Mouse (Mus musculus): ENCODE data around the gene Prkce. TPM values are rescaled to one million over a fixed set of nuclear protein-coding genes. Genes with fewer than 3 reads are reported as not detected.

The Prkce gene
- polyA plus RNA-seq, 1 experiment from 2014 or later, result 2.0 TPM

- Histone ChIP-seq H3K9me3 (ENCODE audit: low read length) (no peaks in the 10 kb centered on the region), H3K36me3 (replicated peaks; ENCODE audit: insufficient read depth, low read length) (no peaks in the 10 kb centered on the region), H3K4me1 (ENCODE audit: insufficient read depth) (peaks cover 5% of the 10 kb centered on the region; the same call in 1 of the 2 replicates), H3K27me3 (ENCODE audit: insufficient read depth, low read length) (no peaks in the 10 kb centered on the region), H3K4me3 (ENCODE audit: low read depth, low read length) (no peak overlapping the region), H3K9ac (replicated peaks) (no peak overlapping the region), H3K4me2 (ENCODE audit: low read depth, low read length) (no peak overlapping the region), H3K27ac (ENCODE audit: low read depth) (peak overlapping the region; percentile 39; the same call in 1 of the 2 replicates)
- no peak for ATAC-seq
- TF ChIP-seq EP300 (IDR thresholded peaks at IDR 0.05; ENCODE audit: low read depth), result no peak
- no peak for TF ChIP-seq CTCF (IDR thresholded peaks at IDR 0.05; ENCODE audit: low read depth)
- 32% methylated on average over 8 of the region's 8 CpGs for WGBS (ENCODE audit: insufficient replicate concordance)
- no peak for DNase-seq
These were observed 176.4 kb downstream of the Prkce start for GRCm38 (mm10) chr17:86344032-86344431.

DNA sequence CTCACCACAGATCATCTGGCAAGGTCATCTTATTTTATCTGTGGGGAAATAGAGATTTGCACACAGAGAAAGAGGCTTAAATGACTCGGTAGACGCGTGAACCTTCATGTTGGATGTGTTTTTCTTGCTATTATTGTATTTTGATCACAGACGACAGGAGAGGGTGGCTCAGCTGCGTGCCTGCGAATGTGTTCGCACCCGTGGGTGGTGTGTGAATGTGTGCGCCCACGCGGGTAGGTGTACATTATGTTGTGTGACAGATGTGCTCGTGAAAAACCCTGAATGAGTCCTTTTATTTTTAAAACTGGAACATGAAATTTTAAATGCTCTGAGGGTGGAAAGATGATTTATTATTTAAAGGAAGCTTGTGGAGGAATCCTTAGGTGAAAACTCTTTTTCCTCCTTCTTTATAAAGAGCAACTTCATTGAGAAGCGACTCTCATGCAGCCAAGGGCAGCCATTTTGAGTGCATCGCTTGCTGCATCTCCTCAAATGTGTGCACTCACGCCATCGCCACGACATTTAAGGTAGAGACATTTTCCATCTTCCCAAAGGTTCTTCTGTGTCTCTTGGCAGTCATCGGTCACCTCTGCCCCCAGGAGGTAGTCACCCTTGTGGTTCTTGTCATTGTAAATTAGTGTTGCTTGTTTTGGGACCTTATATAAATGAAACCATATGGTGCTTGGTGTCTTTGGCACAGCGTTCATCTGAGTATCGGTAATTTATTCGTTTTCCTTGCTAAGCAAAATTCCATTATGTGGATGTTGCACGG, 177.8 kb downstream of the Prkce start:
- no peak for DNase-seq
- H3K4me1 ChIP-seq (ENCODE audit: insufficient read depth), result peaks cover 5% of the 10 kb centered on the region; the same call in 1 of the 2 replicates
- no peak overlapping the region for H3K4me2 ChIP-seq (ENCODE audit: low read depth, low read length)
- WGBS (ENCODE audit: insufficient replicate concordance), result 89% methylated on average over 22 of the region's 22 CpGs
- no peak for ATAC-seq
- H3K9ac ChIP-seq (replicated peaks), result no peak overlapping the region
- no peaks in the 10 kb centered on the region for H3K27me3 ChIP-seq (ENCODE audit: insufficient read depth, low read length)
- no peaks in the 10 kb centered on the region for H3K9me3 ChIP-seq (ENCODE audit: low read length)
- no peaks in the 10 kb centered on the region for H3K36me3 ChIP-seq (replicated peaks; ENCODE audit: insufficient read depth, low read length)
- no peak overlapping the region for H3K4me3 ChIP-seq (ENCODE audit: low read depth, low read length)
- H3K27ac ChIP-seq (ENCODE audit: low read depth), result no peak overlapping the region
- no peak for TF ChIP-seq EP300 (IDR thresholded peaks at IDR 0.05; ENCODE audit: low read depth)
- no peak for TF ChIP-seq CTCF (IDR thresholded peaks at IDR 0.05; ENCODE audit: low read depth)

DNA sequence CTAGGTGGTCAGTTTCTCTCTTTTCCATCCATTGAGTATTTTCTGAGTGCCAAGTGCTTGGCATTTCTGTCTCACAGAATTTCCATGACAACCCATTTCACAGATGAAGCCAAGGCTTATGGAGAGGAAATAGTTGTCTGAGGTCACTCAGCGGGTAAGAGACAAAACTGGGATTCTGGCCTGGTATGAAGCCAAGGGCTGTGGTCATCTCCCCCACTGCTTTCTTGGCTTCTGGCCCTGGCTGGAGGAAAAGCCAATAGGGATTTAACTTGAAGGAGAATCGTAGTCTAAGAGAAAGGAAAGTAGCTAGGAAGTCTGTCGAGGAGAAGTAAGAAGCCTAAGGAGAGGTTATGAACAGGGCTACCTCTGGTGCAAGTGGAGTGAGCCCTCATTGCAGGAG, 182.7 kb downstream of the Prkce start:
- no peak overlapping the region for H3K4me3 ChIP-seq (ENCODE audit: low read depth, low read length)
- H3K4me2 ChIP-seq (ENCODE audit: low read depth, low read length), result no peak overlapping the region
- ATAC-seq, result no peak
- no peak overlapping the region for H3K9ac ChIP-seq (replicated peaks)
- no peaks in the 10 kb centered on the region for H3K36me3 ChIP-seq (replicated peaks; ENCODE audit: insufficient read depth, low read length)
- no peak overlapping the region for H3K27ac ChIP-seq (ENCODE audit: low read depth)
- no peaks in the 10 kb centered on the region for H3K9me3 ChIP-seq (ENCODE audit: low read length)
- TF ChIP-seq CTCF (IDR thresholded peaks at IDR 0.05; ENCODE audit: low read depth), result no peak
- TF ChIP-seq EP300 (IDR thresholded peaks at IDR 0.05; ENCODE audit: low read depth), result no peak
- WGBS (ENCODE audit: insufficient replicate concordance), result 70% methylated on average over 3 of the region's 3 CpGs
- H3K4me1 ChIP-seq (ENCODE audit: insufficient read depth), result peaks cover 3% of the 10 kb centered on the region; the same call in 1 of the 2 replicates
- H3K27me3 ChIP-seq (ENCODE audit: insufficient read depth, low read length), result no peaks in the 10 kb centered on the region
- no peak for DNase-seq

DNA sequence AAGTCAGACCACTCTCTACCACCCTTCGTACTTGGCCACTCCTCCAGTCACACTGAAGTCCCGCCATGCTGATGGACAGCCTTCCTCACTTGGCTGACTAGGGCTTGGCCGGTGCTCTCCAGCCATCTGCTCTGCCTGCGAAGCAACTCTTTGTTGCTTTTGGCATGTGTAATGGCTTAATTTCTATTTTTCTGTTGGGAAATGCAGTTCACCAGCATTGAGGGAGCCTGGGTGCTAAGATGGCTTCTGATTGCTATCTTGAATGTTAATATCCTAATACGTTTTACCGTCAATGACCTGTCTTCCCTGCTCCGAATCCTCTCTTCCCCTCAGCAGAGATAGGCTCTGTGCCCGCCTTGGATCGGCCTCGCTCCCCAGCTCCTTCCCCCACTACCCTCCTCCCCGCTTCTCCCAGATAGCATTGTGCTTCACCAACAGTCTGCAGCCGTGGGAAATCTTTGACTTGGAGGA, 183.2 kb downstream of the Prkce start:
- no peak for TF ChIP-seq EP300 (IDR thresholded peaks at IDR 0.05; ENCODE audit: low read depth)
- no peak for TF ChIP-seq CTCF (IDR thresholded peaks at IDR 0.05; ENCODE audit: low read depth)
- no peak for DNase-seq
- 67% methylated on average over 12 of the region's 12 CpGs for WGBS (ENCODE audit: insufficient replicate concordance)

GRCm38 (mm10) chr17:86351282-86351681, 183.7 kb downstream of the Prkce start:
- 63% methylated on average over 4 of the region's 4 CpGs for WGBS (ENCODE audit: insufficient replicate concordance)
- H3K9me3 ChIP-seq (ENCODE audit: low read length), result no peaks in the 10 kb centered on the region
- ATAC-seq, result no peak

More for the DNA sequence above, 183.2 kb downstream of the Prkce start:
- Histone ChIP-seq H3K27ac (ENCODE audit: low read depth) (no peak overlapping the region), H3K27me3 (ENCODE audit: insufficient read depth, low read length) (no peaks in the 10 kb centered on the region), H3K4me1 (ENCODE audit: insufficient read depth) (peaks cover 3% of the 10 kb centered on the region; the same call in 1 of the 2 replicates), H3K36me3 (replicated peaks; ENCODE audit: insufficient read depth, low read length) (no peaks in the 10 kb centered on the region), H3K9ac (replicated peaks) (no peak overlapping the region), H3K4me3 (ENCODE audit: low read depth, low read length) (no peak overlapping the region), H3K4me2 (ENCODE audit: low read depth, low read length) (no peak overlapping the region), H3K9me3 (ENCODE audit: low read length) (no peaks in the 10 kb centered on the region)
- no peak for ATAC-seq

DNA sequence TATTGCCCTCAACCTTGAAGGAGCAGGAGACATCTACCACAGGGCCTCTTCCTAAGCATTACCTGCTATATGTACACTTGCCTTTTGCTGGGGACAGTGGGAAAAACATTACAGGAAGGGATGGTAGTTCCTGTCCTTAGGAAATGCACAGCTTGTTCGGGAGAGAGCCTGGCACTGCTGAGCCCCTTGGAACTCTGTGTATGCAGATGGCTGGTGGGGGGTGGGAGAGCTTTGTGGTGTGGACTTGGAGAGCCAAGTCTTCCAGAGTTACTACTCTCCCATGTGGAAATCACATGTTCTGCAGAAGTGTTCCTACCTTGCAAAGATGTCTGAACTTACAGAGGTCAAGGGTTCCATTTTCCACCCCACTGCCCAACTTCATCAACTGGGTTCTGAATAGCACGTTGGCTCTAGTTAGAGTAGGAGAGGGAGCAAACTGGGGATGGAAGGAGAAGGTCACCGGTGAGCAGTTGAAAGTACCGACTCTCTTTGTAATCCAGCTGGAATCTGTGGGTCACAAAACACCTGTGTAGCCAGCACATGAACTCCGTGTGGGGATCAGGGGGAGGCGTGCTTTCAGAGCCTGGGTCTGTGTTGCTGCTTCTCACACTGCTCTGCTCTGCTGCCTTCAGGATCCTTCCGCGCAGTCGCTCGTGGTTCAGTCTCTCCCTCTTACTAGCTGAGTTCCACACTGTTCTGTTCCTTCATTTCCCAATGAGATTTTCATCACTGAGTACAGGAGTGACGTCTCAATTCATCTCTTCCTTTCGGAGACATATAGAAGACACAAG, 184.9 kb downstream of the Prkce start:
- DNase-seq (no peak), ATAC-seq (no peak)
- Histone ChIP-seq H3K36me3 (replicated peaks; ENCODE audit: insufficient read depth, low read length) (no peaks in the 10 kb centered on the region), H3K4me1 (ENCODE audit: insufficient read depth) (peaks cover 3% of the 10 kb centered on the region; the same call in 1 of the 2 replicates), H3K27me3 (ENCODE audit: insufficient read depth, low read length) (no peaks in the 10 kb centered on the region), H3K9me3 (ENCODE audit: low read length) (no peaks in the 10 kb centered on the region), H3K27ac (ENCODE audit: low read depth) (no peak overlapping the region), H3K9ac (replicated peaks) (no peak overlapping the region; the same call in 1 of the 2 replicates), H3K4me2 (ENCODE audit: low read depth, low read length) (no peak overlapping the region), H3K4me3 (ENCODE audit: low read depth, low read length) (no peak overlapping the region)
- TF ChIP-seq CTCF (IDR thresholded peaks at IDR 0.05; ENCODE audit: low read depth), result no peak
- no peak for TF ChIP-seq EP300 (IDR thresholded peaks at IDR 0.05; ENCODE audit: low read depth)
- 76% methylated on average over 12 of the region's 12 CpGs for WGBS (ENCODE audit: insufficient replicate concordance)

More at GRCm38 (mm10) chr17:86351282-86351681, 183.7 kb downstream of the Prkce start:
- DNase-seq, result no peak
- Histone ChIP-seq H3K27ac (ENCODE audit: low read depth) (no peak overlapping the region), H3K4me3 (ENCODE audit: low read depth, low read length) (no peak overlapping the region), H3K27me3 (ENCODE audit: insufficient read depth, low read length) (no peaks in the 10 kb centered on the region), H3K4me1 (ENCODE audit: insufficient read depth) (peaks cover 3% of the 10 kb centered on the region; the same call in 1 of the 2 replicates), H3K36me3 (replicated peaks; ENCODE audit: insufficient read depth, low read length) (no peaks in the 10 kb centered on the region), H3K9ac (replicated peaks) (no peak overlapping the region), H3K4me2 (ENCODE audit: low read depth, low read length) (no peak overlapping the region)
- TF ChIP-seq CTCF (IDR thresholded peaks at IDR 0.05; ENCODE audit: low read depth) (no peak), EP300 (IDR thresholded peaks at IDR 0.05; ENCODE audit: low read depth) (no peak)
